Mouse (Mus musculus): ENCODE measurements around the gene Fbxw11.
"Not testable (repeated sequence)": the region's sequence is repeated elsewhere in the genome, so short reads cannot be mapped to it uniquely, and the experiment has no call there.

Gene Fbxw11

DNA sequence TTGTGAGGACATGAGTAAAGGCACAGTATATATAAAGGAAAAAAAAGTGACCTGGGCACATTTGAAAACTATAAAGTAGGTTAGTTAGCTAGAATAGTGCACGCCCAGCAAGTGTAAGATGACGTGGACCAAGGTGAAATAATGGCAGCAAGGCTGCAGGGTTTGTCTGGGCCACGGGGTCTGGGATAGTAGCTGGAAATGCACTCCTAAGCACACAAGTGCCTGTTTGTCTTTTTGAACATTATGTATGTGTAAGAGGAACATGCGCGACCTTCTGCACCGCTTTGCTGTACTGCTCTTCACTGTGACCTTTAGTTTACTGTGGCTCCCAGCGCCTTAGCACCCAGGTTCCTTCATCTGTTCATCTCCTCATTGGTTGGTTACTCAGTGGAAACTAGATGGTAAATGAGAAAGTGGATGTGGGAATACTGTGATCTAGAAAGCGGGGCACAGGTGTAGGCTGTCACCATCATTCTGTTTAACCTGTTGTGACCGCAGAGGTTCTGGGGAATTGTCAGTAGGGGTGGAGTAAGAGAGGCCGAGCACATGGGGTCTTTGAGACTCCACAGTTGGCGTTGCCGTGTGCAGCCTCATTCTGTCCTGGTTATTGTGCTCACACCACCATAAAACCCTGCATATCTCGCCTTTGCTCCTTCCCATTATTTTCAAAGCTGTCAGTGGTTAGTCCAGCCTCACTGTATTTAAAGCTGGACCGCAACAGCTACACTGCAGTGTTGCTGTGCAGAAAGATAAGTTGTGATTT lies 66.4 kb downstream of the Fbxw11 start:
- DNase-seq (ENCODE audit: inconsistent ontology term) = no peak

DNA sequence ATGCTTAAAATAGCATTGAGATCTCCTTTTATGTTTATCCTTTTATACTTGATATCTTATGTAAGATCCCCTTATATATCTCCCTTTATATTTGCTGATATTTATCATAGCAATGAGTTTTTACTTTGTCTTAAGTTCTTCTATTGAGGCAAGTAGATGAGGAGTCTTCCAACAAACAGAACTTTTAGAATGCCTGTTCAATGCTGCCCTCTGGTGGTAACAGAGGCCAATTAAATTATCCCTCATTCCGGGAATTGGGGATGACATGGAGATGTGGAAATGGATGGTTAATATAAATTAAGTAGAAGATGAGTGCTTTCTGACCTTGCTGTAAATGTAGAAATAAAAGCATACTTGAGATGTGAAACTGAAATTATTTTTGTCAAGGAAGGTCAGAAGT lies 67.0 kb downstream of the Fbxw11 start:
- no peak for DNase-seq (ENCODE audit: inconsistent ontology term)

DNA sequence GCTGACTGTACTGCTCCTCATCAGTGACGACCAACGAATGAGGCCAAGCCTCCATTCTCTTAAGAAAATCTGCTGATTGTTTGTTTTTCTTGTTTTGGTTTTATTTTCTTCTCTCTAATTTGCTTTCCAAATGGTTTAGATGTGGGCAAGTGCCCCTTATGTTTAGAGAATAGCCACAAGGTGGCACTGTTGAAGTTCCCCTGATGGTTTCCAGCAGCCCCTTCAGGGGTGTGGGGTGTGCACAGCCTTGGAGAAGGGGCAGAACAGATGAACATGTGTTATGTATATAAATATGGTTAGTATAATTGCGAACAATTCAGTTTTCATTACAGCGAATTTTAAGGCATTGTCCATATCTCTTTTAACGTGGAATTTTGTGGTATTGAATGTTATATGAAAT lies 71.7 kb downstream of the Fbxw11 start:
- no peak for DNase-seq (ENCODE audit: inconsistent ontology term)

DNA sequence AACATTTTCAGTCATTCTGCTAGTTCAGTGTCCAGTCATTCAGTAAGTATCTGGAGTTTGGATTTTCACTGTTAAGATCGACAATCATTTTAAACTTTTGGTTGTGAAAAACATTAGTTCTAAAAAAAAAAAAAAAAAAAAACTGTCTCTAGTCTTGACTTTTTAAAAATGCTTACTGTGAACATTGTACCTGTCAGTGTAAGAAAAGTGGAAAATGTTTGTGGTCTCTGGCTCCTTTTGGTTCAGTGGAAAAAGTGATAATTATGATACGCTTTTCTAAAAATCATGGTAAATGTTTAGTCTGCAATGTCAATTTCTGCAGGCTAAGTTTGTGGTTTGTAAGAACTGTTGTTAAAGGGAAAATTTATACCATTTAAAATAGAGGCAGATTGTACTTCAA lies 72.4 kb downstream of the Fbxw11 start:
- DNase-seq (ENCODE audit: inconsistent ontology term) = no peak

DNA sequence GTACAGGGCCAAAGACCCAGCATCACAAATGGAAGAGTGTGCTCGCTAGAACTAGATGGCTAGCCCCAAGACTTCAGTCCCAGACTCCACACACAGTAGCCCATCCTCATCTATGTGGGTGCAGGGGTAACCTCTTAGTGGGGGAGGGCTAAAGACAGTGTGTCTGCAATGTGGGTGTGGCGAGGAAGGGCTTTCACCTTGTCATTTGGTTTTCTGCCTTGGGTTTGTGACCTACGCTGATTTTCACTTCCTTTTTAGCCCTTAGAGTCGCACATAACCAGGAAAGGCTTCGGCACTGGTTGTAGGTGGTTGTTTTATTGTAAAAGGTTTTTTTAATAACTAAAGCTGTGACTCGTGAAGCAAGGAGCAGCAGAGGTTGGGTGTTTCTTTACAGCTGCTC lies 73.0 kb downstream of the Fbxw11 start:
- no peak for DNase-seq (ENCODE audit: inconsistent ontology term)

DNA sequence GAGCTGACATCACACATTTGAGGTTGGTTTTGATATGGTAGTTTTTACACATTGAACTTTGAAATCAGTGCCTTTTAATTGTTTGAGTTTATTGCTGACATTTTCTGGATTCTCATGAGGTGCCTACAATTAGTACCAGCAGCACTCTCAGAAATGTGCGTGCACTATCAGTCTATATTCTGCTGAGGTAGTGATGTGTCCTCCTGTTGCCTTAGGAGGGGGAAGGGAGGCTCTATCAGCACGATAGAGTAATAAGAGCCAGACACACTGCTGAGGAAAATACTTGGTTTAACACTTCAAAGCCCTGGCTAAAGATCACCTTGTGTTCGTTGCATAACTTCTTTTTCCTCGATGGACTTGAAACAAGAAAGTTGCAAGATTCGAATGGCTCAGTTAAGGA lies 73.4 kb downstream of the Fbxw11 start:
- DNase-seq (ENCODE audit: inconsistent ontology term) = no peak

DNA sequence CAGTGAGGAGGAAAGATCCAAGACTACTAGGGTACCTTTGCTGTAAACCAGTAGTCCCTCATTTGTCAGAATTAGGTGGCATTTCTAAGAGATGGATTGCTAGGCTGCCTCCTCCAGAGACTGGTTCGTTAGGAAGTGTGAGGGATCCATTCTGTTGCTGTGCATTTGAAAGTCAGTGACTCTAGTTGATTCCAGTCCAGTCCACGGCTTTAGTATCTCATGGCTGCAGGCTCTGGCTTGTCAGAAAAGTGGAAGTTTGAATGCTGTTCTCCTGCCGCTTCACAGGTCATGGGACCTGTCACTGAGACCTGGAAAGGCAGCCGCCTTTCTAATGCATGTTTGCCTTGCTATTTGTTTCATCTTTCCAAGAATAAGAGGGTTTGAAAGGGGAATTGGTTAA lies 74.4 kb downstream of the Fbxw11 start:
- DNase-seq (ENCODE audit: inconsistent ontology term) = no peak

DNA sequence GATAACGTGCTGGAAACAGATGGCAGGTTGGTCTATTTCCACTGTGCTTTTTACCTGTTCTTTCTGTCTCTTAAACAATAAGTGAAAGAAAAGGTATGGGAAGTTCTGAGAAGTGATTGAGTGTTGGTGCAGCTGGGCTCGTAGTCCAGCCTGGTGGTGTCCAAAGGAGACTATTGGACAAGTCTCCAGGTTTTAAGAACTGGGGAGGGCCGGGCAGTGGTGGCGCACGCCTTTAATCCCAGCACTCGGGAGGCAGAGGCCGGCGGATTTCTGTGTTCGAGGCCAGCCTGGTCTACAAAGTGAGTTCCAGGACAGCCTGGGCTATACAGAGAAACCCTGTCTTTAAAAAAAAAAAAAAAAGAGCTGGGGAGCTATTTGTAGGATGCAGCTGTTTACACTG lies 75.2 kb downstream of the Fbxw11 start:
- not testable (repeated sequence) for DNase-seq (ENCODE audit: inconsistent ontology term)

DNA sequence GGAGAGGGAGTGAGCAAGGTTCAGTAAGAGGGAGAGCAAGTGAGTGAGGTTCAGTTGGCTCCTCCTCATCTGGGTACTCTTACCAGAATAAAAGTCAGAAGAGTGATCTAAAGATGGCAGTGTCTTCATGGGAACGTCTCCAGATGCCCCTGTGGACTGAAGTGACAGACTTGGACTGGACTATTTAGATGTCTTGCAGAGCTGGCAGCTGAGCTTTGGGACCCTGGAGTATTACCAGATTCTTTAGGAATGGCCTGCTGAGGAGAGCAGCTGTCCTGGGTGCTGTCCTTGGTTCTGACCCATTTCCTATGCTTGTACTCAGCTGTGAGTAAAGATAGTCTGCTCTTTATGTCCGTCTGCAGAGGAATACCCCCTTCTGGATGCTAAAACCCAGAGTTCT lies 75.8 kb downstream of the Fbxw11 start:
- DNase-seq (ENCODE audit: inconsistent ontology term) = peak; percentile 54

DNA sequence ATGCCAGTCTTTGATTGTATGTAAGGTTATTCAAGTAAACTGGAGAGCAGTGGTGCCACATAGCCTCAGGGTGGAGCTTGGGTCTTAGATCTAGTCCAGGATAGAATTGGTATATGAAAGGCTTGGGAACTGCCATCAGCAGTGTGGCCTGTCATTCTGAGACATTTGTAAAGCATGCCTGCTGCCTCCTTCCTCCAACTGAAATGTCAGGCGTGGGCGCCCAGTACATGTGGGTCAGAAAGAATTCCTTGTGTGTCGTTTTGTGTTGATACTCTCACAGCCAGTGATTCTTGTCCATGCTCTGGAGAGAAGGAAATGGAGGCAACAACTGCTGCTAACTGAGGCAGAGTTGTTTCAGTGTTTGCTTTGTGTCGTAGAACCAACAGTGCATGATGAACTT lies 76.5 kb downstream of the Fbxw11 start:
- no peak for DNase-seq (ENCODE audit: inconsistent ontology term)

DNA sequence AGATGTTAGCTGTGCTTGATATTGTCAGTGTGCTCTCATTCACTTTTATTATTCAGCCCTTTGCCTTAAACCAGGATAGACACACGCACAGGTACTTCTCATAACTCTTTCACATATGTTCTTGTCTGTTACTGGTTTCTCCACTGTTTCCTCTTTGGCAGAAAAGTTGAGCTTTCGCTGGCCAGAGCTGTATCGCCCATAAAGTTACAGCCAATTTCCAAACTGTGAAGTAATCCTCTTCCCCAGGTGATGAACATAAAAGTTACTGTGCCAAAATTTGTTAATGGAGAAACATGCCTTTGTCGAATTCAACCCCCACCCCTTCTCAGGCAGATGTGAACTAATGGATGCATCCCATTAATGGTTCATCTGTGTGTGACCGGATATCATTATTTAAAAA lies 80.1 kb downstream of the Fbxw11 start:
- no peak for DNase-seq (ENCODE audit: inconsistent ontology term)

DNA sequence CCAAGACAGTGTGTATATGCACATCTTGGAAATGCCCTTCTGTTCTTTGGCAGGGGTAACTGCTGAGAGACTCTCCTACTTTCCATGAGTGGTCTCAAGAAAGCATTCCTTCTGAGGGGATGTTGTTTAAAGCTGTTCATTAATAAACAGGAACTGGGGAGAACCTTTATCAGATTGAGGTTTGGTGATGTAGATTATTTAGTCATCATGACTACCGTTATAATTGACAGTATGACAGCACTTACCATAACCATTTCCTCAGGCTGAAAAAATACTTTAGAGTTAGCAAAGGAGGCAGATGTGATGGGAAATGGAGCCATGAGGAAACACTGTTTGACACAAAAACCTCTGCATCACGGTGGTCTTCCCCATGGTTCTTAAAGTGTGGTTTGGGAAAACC lies 80.8 kb downstream of the Fbxw11 start:
- no peak for DNase-seq (ENCODE audit: inconsistent ontology term)

DNA sequence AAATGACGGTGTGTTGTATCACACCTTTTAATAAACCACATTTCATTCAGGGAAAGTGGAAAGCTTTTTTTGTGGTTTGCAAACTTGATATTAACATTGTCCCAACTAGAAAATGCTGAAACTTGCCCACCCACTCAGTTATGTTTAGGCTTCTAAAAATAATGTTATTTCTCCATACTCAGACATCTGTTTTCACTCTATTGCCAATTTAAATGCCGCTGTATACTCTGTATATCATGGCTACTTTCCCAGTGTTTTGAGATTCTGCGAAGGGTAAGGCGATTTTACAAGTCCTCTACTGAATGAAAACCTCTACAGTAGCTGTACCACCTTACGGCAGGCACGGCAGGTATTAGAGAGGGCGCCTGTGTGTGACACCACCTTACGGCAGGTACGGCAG lies 82.6 kb downstream of the Fbxw11 start:
- no peak for DNase-seq (ENCODE audit: inconsistent ontology term)

DNA sequence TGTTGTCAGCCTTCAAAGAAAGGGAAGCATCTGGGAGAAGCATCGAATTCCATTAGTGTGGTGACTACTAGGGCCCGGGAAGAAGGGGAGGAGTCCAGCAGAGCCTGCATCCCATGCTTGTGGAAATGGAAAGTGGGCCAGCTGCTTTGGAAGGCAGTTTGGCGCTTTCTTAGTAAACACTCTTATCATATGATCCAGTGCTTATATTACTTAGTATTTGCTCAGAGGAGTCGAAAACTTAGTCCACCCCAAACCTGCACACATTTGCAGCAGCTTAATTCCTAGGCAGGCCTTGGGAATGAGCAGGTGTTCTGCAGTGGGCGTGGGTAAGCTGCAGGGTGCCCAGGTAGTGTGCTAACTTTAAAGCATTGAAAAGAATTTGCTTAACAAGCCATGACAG lies 89.9 kb downstream of the Fbxw11 start:
- no peak for DNase-seq (ENCODE audit: inconsistent ontology term)

DNA sequence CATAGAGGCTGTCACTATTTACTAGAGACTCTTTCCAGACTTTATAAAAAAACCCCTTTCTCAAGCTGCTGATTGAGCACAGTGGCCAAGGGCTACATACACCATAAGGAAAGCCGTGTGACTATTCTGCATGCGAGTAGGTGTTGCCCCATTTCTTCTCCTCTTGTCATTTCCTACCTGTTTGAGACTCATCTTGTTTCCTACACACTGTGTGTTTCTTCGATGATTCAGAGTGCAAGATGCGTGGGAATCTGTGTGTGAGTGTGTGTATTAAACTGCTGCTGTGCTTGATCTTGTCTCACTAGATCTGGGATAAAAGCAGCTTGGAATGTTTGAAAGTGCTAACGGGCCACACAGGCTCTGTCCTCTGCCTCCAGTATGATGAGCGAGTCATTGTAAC lies 90.7 kb downstream of the Fbxw11 start:
- DNase-seq (ENCODE audit: inconsistent ontology term) = no peak

DNA sequence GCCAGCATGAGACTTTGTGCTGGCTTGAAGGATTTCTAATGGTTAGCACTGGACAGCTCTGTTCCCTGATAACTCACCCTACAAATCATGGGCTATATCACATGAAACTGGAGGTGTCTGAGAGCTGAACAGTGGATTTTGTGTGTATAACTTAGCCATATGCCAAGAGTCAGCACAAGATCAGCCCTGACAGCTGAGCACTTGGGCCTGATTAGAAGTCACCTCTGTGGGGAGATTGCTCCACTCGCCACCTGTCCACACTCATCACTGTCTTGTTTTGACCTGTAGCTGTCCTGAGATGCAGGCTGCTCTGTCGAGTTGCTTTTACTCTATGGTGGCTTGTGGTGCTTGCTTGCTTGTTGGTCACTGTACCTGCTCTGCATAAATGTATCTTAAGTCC lies 93.8 kb downstream of the Fbxw11 start:
- no peak for DNase-seq (ENCODE audit: inconsistent ontology term)

DNA sequence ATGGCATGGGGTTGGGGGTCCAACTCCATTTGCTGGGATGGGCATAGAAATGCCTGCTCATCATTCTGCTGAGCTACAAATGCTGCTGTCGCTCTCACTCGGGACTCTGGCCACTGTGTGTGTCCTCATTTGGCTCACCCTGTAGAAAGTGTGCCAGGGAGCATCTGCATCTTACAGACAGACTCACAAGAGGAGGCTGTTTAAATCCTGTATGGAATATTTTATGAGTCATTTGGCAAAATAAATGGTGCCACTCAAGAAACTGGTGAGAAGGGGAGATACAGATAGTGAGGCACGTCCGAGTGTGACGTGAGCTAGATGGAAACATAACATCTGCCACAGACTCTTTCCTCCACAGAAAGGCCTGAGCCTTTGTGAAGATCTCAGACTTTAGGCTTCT lies 95.2 kb downstream of the Fbxw11 start:
- no peak for DNase-seq (ENCODE audit: inconsistent ontology term)

DNA sequence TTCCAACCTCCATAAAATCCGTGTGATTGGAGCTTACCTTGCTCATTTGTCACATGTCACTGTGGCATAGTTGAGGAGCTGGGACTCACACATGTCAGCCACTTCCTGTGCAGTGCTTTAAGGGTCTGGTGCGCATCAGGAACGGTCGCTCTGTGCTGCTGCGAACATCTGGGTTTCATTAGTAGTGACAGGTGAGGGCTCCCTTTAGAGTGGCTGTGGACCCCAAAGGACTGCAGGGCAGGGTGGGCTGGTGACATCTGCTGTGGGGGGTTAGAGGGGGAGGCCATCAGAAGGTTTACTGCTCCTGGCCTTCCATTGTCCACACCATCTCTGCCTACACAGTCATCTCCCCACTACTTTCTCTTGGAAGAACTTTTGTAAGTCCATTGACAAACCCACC lies 101.4 kb downstream of the Fbxw11 start:
- DNase-seq (ENCODE audit: inconsistent ontology term) = no peak

DNA sequence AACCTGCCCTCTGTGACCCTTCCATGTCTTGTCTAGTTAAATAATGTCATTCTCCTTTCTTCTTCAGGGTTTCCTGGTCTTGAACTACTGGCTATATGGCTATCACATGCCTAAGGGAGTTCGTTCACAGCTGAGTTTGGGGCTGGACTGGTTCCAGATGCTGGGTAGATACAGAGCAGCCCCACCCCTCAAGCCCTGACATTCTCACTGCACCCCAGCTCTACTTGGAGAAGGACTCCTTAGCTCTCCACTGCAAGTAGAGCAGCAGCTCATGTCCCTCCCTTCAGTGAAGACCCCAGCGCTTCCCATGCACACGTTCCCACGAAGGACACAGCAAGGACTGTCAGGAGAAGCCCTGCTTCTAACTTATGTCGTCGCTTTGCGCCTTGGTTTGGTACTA lies 101.9 kb downstream of the Fbxw11 start:
- no peak for DNase-seq (ENCODE audit: inconsistent ontology term)

DNA sequence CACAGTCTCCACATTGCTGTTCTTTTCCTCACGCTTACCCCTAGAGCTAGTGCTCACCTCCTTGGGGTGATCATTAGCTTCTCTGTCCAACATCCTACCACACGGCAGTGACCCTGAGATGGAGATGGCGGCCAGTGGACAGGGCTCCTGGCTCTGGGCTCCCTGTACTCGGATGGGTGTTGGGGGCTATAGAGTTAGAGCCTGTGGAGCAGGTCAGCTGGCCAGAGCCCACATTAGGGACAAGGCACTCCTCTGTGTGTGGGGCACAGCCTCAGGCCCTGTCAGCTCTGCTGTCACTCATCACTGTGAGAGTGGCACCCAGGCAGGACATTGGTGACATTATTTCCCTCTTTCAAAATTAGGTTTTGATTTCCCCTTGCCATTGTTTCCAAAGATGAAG lies 102.9 kb downstream of the Fbxw11 start:
- DNase-seq (ENCODE audit: inconsistent ontology term) = no peak

DNA sequence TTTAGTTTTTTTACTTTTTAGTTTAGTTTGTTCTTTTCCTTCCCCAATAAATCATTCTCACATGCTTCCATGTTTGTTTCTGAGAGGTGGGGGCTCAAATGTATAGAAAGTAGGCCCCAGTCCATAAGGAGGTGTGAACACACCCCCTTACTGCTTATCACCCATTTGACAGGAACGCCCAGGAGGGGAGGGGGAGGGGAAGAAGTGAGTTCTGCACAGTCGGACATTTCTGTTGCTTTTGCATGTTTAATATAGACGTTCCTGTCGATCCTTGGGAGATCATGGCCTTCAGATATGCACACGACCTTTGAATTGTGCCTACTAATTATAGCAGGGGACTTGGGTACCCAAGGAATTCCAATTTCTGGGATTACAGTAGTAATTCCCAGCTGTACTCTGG lies 103.5 kb downstream of the Fbxw11 start:
- DNase-seq (ENCODE audit: inconsistent ontology term) = no peak

DNA sequence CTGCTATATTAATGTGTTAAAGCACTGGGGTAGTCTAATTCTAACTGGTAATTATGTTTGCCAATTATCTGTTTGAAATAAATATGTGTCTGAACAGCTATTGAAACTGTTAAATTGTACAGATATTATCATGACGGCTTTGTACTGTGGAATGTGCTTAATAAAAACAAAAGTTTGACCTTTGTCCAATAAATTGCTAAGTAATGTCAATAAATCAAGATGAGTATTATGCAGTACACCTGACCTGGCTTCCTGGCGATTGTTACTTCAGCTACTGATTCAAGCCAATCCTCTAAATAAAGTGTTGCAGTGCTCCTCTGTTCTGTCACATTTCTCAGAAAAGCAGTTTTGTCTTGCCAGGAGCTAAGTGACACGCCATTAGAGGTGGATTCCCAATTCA lies 104.0 kb downstream of the Fbxw11 start:
- no peak for DNase-seq (ENCODE audit: inconsistent ontology term)

DNA sequence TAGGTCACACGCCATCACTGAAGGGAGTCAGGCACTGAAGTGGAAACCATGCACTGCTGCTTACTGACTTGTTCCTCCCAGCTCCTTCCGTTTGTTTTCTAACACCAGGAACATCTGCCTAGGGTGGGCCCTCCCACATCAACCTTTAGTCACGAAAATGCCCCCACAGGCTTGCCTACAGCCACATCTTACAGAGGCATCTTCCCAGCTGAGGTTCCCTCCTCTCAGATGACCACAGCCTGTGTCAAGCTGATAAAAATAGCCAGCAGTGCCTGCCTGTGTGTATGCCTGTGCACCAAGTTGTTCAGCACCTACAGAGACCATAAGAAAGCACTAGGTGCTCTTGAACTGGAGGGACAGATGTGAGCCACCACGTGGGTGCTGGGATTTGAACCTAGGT lies 106.3 kb downstream of the Fbxw11 start:
- DNase-seq (ENCODE audit: inconsistent ontology term) = no peak

DNA sequence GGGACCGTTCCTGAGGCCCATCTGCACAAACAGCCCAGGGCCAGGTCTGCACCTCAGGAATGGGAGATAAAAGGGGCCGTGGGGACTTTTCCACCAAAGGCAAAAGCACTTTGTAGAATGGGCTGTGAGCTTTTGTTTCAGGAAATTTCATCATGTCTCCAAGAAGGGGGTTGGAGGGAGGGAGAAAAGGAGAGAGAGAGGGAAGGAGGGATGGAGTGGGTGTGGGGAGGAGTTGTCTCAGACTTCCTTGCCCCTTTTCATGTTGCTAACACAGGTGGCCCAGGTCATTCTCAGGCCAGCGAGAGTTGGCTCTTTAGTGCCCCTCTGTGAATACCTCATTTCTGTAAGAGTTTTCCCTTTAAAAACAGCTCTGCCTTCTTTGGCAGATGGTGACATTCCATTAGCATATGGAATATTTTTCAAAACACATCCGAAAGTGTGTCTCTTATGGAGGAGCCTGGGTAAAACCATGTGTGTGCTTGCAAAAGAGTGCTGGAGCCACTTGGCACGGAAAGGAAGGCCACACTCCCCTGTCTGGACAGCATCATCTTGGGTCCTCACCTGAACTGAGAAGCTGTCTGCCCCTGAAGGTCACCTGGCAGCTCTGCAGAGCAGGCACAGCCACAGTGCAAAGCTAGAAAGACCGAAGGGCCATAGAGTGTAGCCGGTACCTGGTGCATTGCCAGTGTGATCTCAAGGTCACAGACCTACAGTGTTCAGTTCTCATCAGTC lies 109.5 kb downstream of the Fbxw11 start:
- no peak for DNase-seq (ENCODE audit: inconsistent ontology term)
